Mouse (Mus musculus) spleen, adult 12 weeks (tissue): ENCODE results near the gene Gm48552.

Experiments
- DNase-seq: peaks from one replicate; pipeline ENCODE4 v3.0.0; 2022; ENCODE audit warnings: low spot score

Gm48552 gene

GRCm38 (mm10) chr10:81419111-81419928, 30.5 kb downstream of the Gm48552 start:
- no peak for DNase-seq

- no peak for DNase-seq
Measured at GRCm38 (mm10) chr10:81420191-81420767, 31.5 kb downstream of the Gm48552 start.

- no peak for DNase-seq
Measured at GRCm38 (mm10) chr10:81421041-81421796, 32.4 kb downstream of the Gm48552 start.

- DNase-seq, result no peak
Measured at GRCm38 (mm10) chr10:81421797-81422100, 32.9 kb downstream of the Gm48552 start.

- DNase-seq, result no peak
Measured at GRCm38 (mm10) chr10:81422191-81422590, 33.4 kb downstream of the Gm48552 start.

- no peak for DNase-seq
Measured at GRCm38 (mm10) chr10:81422661-81423217, 33.9 kb downstream of the Gm48552 start.

GRCm38 (mm10) chr10:81423476-81424245, 34.9 kb downstream of the Gm48552 start:
- DNase-seq, result no peak

GRCm38 (mm10) chr10:81424246-81425051, 35.6 kb downstream of the Gm48552 start:
- no peak for DNase-seq

GRCm38 (mm10) chr10:81425236-81425850, 36.5 kb downstream of the Gm48552 start:
- no peak for DNase-seq

- no peak for DNase-seq
Measured at GRCm38 (mm10) chr10:81426081-81426671, 37.4 kb downstream of the Gm48552 start.

- no peak for DNase-seq
Measured at GRCm38 (mm10) chr10:81426897-81427296, 38.1 kb downstream of the Gm48552 start.

- no peak for DNase-seq
Measured at GRCm38 (mm10) chr10:81427327-81427726, 38.5 kb downstream of the Gm48552 start.

- DNase-seq, result no peak
Measured at GRCm38 (mm10) chr10:81427804-81428506, 39.1 kb downstream of the Gm48552 start.

GRCm38 (mm10) chr10:81428507-81428870, 39.7 kb downstream of the Gm48552 start:
- DNase-seq, result no peak

GRCm38 (mm10) chr10:81429092-81429491, 40.3 kb downstream of the Gm48552 start:
- no peak for DNase-seq

GRCm38 (mm10) chr10:81429605-81430061, 40.8 kb downstream of the Gm48552 start:
- peak; percentile 77 for DNase-seq

GRCm38 (mm10) chr10:81430141-81430830, 41.5 kb downstream of the Gm48552 start:
- peak; percentile 67 for DNase-seq

GRCm38 (mm10) chr10:81430831-81431525, 42.2 kb downstream of the Gm48552 start:
- DNase-seq, result no peak
